Mouse (Mus musculus): ENCODE results near the gene Gm973.

- TF ChIP-seq POLR2A (IDR thresholded peaks at IDR 0.05; ENCODE audit: borderline replicate concordance, low read depth, low read length) (peak; percentile 43; the same call in 1 of the 2 replicates), CTCF (IDR thresholded peaks at IDR 0.05; ENCODE audit: low read depth, low read length) (no peak)
These were observed 34.4 kb upstream of the Gm973 start for GRCm38 (mm10) chr1:59481456-59482291.

Measured in bone marrow macrophage, adult 2 months (primary cell).